Mouse (Mus musculus) cortical plate, adult 2 months (tissue): ENCODE results near the gene St3gal3.

Experiments used
- CTCF ChIP-seq: fragments of 200-500 bp; IDR thresholded peaks from 2 replicates; pipeline ENCODE4 v1.5.1; 2011; ENCODE audit warnings: mild to moderate bottlenecking, control low read depth, low read length; ENCODE audit not compliant: insufficient read depth; ENCODE audit errors: extremely low read depth
- POLR2A ChIP-seq: fragments of 200-500 bp; IDR thresholded peaks from 2 replicates; pipeline ENCODE4 v1.6.1; 2011; ENCODE audit warnings: mild to moderate bottlenecking, low read length, control low read depth; ENCODE audit not compliant: insufficient read depth; ENCODE audit errors: extremely low read depth

GRCm38 (mm10) chr4:117928699-117929241 lies 205.9 kb downstream of the St3gal3 start:
- TF ChIP-seq CTCF (peak; percentile 59), POLR2A (no peak)
